Comparison of ENCODE assay signal across 8 mouse cellular contexts in genomic region chr5:65955343-65956143, GRCm38 (mm10). TPM values are rescaled to one million over a fixed set of nuclear protein-coding genes. Genes with fewer than 3 reads are reported as not detected.
A peak's percentile ranks its signal among the peaks of the same experiment; 100 is the strongest.
DNase-seq lines count a peak whose midpoint lies in the region; ATAC-seq lines count a peak whose summit lies in the region.

No protein-coding gene starts in this region.

- peak overlapping the region; percentile 34 for H3K4me3 ChIP-seq in embryonic facial prominence, embryonic 14.5 days (ENCODE audit: low read depth, low read length)
- H3K4me3 ChIP-seq in limb, embryonic 12.5 days (replicated peaks) = peak overlapping the region; percentile 36
- peak overlapping the region; percentile 15; the same call in 1 of the 2 replicates for H3K4me3 ChIP-seq in midbrain, embryonic 14.5 days (replicated peaks; ENCODE audit: low read depth, low read length)

- no peaks in the 10 kb centered on the region for H3K36me3 ChIP-seq in embryonic facial prominence, embryonic 14.5 days (ENCODE audit: control insufficient read depth, insufficient read depth, low read length)
- no peaks in the 10 kb centered on the region for H3K36me3 ChIP-seq in limb, embryonic 12.5 days
- H3K36me3 ChIP-seq in midbrain, embryonic 14.5 days (ENCODE audit: control insufficient read depth, insufficient read depth, low read length) = no peaks in the 10 kb centered on the region

- H3K27me3 ChIP-seq in embryonic facial prominence, embryonic 14.5 days (replicated peaks; ENCODE audit: control insufficient read depth, insufficient read depth, low read length) = no peaks in the 10 kb centered on the region
- H3K27me3 ChIP-seq in limb, embryonic 12.5 days = no peaks in the 10 kb centered on the region
- H3K27me3 ChIP-seq in midbrain, embryonic 14.5 days (ENCODE audit: control insufficient read depth, insufficient read depth, low read length) = no peaks in the 10 kb centered on the region

- H3K9ac ChIP-seq in embryonic facial prominence, embryonic 14.5 days (ENCODE audit: low read depth, low read length) = 0 out of 2 replicates have a peak overlapping the region, but pooled peaks have one; percentile 21
- H3K9ac ChIP-seq in limb, embryonic 12.5 days (replicated peaks) = no peak overlapping the region
- no peak overlapping the region for H3K9ac ChIP-seq in midbrain, embryonic 14.5 days (replicated peaks; ENCODE audit: low read length)

- peaks cover 2% of the 10 kb centered on the region; the same call in 1 of the 2 replicates for H3K4me1 ChIP-seq in embryonic facial prominence, embryonic 14.5 days (ENCODE audit: control insufficient read depth, insufficient read depth, low read length)
- H3K4me1 ChIP-seq in limb, embryonic 12.5 days (replicated peaks) = peaks cover 8% of the 10 kb centered on the region; the same call in 1 of the 2 replicates
- H3K4me1 ChIP-seq in midbrain, embryonic 14.5 days (ENCODE audit: control insufficient read depth, insufficient read depth, low read length) = peaks cover 10% of the 10 kb centered on the region; the same call in 1 of the 2 replicates

- 39% methylated on average over 23 of the region's 23 CpGs for WGBS in embryonic facial prominence, embryonic 14.5 days
- 37% methylated on average over 23 of the region's 23 CpGs for WGBS in limb, embryonic 12.5 days
- 40% methylated on average over 23 of the region's 23 CpGs for WGBS in midbrain, embryonic 14.5 days

- H3K27ac ChIP-seq in embryonic facial prominence, embryonic 14.5 days (replicated peaks; ENCODE audit: low read depth, low read length) = no peak overlapping the region
- H3K27ac ChIP-seq in limb, embryonic 12.5 days = peak overlapping the region; percentile 64; the same call in 1 of the 2 replicates
- peak overlapping the region; percentile 65 for H3K27ac ChIP-seq in midbrain, embryonic 14.5 days (replicated peaks; ENCODE audit: low read depth, low read length)

- peak overlapping the region; percentile 48 for H3K4me2 ChIP-seq in embryonic facial prominence, embryonic 14.5 days (ENCODE audit: low read depth, low read length)
- peak overlapping the region; percentile 50 for H3K4me2 ChIP-seq in limb, embryonic 12.5 days
- H3K4me2 ChIP-seq in midbrain, embryonic 14.5 days (ENCODE audit: low read length) = peak overlapping the region; percentile 47

- peak; percentile 10 to 44 for DNase-seq in cerebellum, adult 18-20 months
- no peak for DNase-seq in cerebellum, adult 11-12 months
- DNase-seq in embryonic facial prominence, embryonic 14.5 days (ENCODE audit: low spot score) = peak; percentile 76
- peak; percentile 79 for DNase-seq in heart, adult 8-10 months (ENCODE audit: low spot score)
- peak; percentile 70 to 87 for DNase-seq in kidney, adult 8-10 months
- DNase-seq in midbrain, embryonic 14.5 days = peak; percentile 81
- DNase-seq in spleen, adult 12 weeks (ENCODE audit: low spot score) = peak; percentile 85

- peak; percentile 45; the same call in 1 of the 2 replicates for ATAC-seq in embryonic facial prominence, embryonic 14.5 days (ENCODE audit: low read depth)
- ATAC-seq in limb, embryonic 12.5 days (ENCODE audit: insufficient number of reproducible peaks, insufficient read depth, low FRiP score, low TSS enrichment, low read depth) = peak; percentile 26; the same call in 1 of the 2 replicates
- no peak for ATAC-seq in midbrain, embryonic 14.5 days (ENCODE audit: low FRiP score, low TSS enrichment)

- no peaks in the 10 kb centered on the region for H3K9me3 ChIP-seq in embryonic facial prominence, embryonic 14.5 days (ENCODE audit: control insufficient read depth, low read length)
- no peaks in the 10 kb centered on the region for H3K9me3 ChIP-seq in limb, embryonic 12.5 days
- no peaks in the 10 kb centered on the region for H3K9me3 ChIP-seq in midbrain, embryonic 14.5 days (ENCODE audit: control insufficient read depth, low read length)

RNA-seq across cellular contexts. Expression of gene Chrna9, which starts 20.8 kb away (rescaled TPM):
- 1.00 and 2.2 TPM in 2 replicates for polyA plus RNA-seq in embryonic facial prominence, embryonic 14.5 days (2014; fragmentation: Nextera tagmentation; extraction: Ambion mirVana)
- total RNA-seq in heart, adult 8-10 months (2022) = under 1 TPM in 1 of 4 experiments, not detected in 3; 0.55 TPM
- polyA plus RNA-seq in limb, embryonic 12.5 days (2016; fragmentation: Nextera tagmentation; extraction: Ambion mirVana) = 0.40 and 0.49 TPM in 2 replicates
- polyA plus RNA-seq in midbrain, embryonic 14.5 days (2014; fragmentation: Nextera tagmentation; extraction: Ambion mirVana) = not detected in 2 replicates

RNA-seq across cellular contexts. Expression of gene 9130230L23Rik, which starts 48.5 kb away (rescaled TPM):
- 0.20 and 0.45 TPM in 2 replicates for polyA plus RNA-seq in embryonic facial prominence, embryonic 14.5 days (2014; fragmentation: Nextera tagmentation; extraction: Ambion mirVana)
- not detected for total RNA-seq in heart, adult 8-10 months (2022)
- 0.28 TPM in 1 of 2 replicates, not detected in the other for polyA plus RNA-seq in limb, embryonic 12.5 days (2016; fragmentation: Nextera tagmentation; extraction: Ambion mirVana)
- polyA plus RNA-seq in midbrain, embryonic 14.5 days (2014; fragmentation: Nextera tagmentation; extraction: Ambion mirVana) = not detected in 2 replicates
